Mouse (Mus musculus) ES-E14 (cell line): ENCODE data around the gene Tlr6. TPM values are rescaled to one million over a fixed set of nuclear protein-coding genes. Genes with fewer than 3 reads are reported as not detected.

Source experiments
- DNase-seq: peaks from one replicate; pipeline ENCODE4 v3.0.0-alpha.2; 2013; ENCODE audit warnings: low read depth, low spot score
- H3K27ac ChIP-seq: 2 replicates; pipeline ENCODE4 v1.5.1; 2012; ENCODE audit warnings: low read depth, mild to moderate bottlenecking, low read length, moderate library complexity, mixed read lengths; ENCODE audit not compliant: poor library complexity, insufficient read depth, severe bottlenecking
- H3K36me3 ChIP-seq: 2 replicates; pipeline ENCODE4 v1.6.1; 2012; ENCODE audit warnings: mild to moderate bottlenecking, low read length, moderate library complexity, mixed read lengths; ENCODE audit not compliant: control insufficient read depth, poor library complexity, insufficient read depth, severe bottlenecking
- H3K4me1 ChIP-seq, 2 experiments: fragments of 150-350 bp in 1 of 2; sonication (generic) in 1 of 2; 2 replicates each; pipeline ENCODE4 v1.6.1; 2012; ENCODE audit warnings: low read length in 2 of 2, mild to moderate bottlenecking in 1 of 2, mixed read lengths in 1 of 2; ENCODE audit not compliant: control insufficient read depth in 2 of 2, insufficient read depth in 2 of 2, poor library complexity in 1 of 2
- H3K4me3 ChIP-seq, 2 experiments: fragments of 150-350 bp in 1 of 2; sonication (generic) in 1 of 2; 2 replicates each; pipeline ENCODE4 v1.5.1; 2012; ENCODE audit warnings: low read length in 2 of 2, low read depth in 1 of 2, mild to moderate bottlenecking in 1 of 2, mixed read lengths in 1 of 2; ENCODE audit not compliant: insufficient read depth in 1 of 2, poor library complexity in 1 of 2, severe bottlenecking in 1 of 2
- H3K9ac ChIP-seq: 2 replicates; pipeline ENCODE4 v1.6.1; 2012; ENCODE audit warnings: low read depth, mild to moderate bottlenecking, low read length, mixed read lengths; ENCODE audit not compliant: poor library complexity, insufficient read depth, severe bottlenecking
- H3K9me3 ChIP-seq: fragments of 150-350 bp; sonication (generic); 2 replicates; pipeline ENCODE4 v1.6.1; 2012; ENCODE audit warnings: low read depth, mild to moderate bottlenecking, low read length; ENCODE audit not compliant: control insufficient read depth, insufficient read depth
- CHD2 ChIP-seq: IDR thresholded peaks from 2 replicates; pipeline ENCODE4 v1.6.1; 2014; ENCODE audit warnings: mild to moderate bottlenecking, low read depth, low read length, inconsistent platforms
- HCFC1 ChIP-seq: IDR thresholded peaks from 2 replicates; pipeline ENCODE4 v1.6.1; 2012; ENCODE audit warnings: low read length, inconsistent platforms, borderline replicate concordance; ENCODE audit not compliant: insufficient read depth
- MAFK ChIP-seq: IDR thresholded peaks from 2 replicates; pipeline ENCODE4 v1.6.1; 2014; ENCODE audit warnings: mild to moderate bottlenecking, low read depth, low read length, inconsistent platforms; ENCODE audit not compliant: insufficient read depth
- ZC3H11A ChIP-seq: IDR thresholded peaks from 2 replicates; pipeline ENCODE4 v1.6.1; 2012; ENCODE audit warnings: low read depth, mild to moderate bottlenecking, inconsistent platforms, low read length, borderline replicate concordance
- ZNF384 ChIP-seq: IDR thresholded peaks from 2 replicates; pipeline ENCODE4 v1.6.1; 2012; ENCODE audit warnings: low read depth, low read length, inconsistent platforms
- in situ Hi-C, 2 experiments: fragments of 600-800 bp; cut with MboI; formaldehyde crosslinking; loops; one replicate each; pipeline ENCODE4 v1.15.1; 2025; ENCODE audit warnings: low sequenced_read_pairs in 2 of 2, inconsistent platforms in 1 of 2; ENCODE audit not compliant: unreplicated experiment in 2 of 2
- total RNA-seq: library from RNA; depleted of rRNA; stranded (reverse); fragments of 300-350 nt; gene quantifications from 2 replicates; pipeline ENCODE4 v1.2.3, GENCODE M21; 2012

The Tlr6 gene
- total RNA-seq, 1 experiment, result 0.13 TPM

DNA sequence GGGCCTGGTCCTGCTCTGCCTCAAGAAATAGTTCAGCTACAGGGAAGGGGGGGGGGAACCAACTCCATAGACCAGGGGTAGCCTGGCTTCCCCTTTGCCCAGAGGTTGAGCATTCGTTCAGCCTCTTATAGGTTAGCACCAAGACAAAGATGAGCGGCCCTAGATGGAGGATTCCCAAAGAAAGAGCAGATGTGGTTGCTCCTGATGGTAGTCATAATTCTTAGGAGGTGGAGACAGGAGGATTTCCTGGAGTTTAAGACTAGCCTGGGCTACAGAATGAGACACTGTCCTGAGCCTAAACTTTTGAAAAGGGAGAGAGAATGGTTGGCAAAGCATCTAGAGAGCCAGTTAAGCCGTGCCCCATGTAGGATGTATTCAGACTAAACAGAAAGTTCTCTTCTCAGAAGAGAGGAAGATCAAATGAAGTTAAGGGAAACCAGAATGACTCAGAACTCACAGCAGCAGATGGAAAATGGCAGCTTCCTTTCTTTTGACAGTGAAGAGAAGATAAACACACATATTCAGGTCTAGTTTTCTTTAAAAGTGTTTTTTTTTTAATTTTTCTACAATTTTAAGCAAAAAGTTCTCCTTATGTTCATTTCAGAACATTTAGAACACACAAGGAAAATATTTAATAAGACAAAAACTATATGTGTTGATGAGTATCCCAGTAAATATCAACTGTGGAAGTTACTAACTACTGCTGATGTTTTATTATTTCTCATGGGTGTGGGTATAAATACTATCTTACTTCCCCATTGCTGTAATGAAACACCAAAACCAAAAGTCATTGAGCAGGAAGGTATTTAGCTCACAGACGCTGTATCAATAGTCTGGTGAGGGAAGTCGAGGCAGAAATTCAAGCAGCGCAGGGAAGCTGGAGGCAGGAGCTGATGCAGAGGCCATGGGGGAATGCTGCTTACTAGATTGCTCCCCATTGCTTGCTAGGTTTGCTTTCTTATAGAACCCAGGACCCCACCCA, 41.0 kb downstream of the Tlr6 start:
- Histone ChIP-seq H3K27ac (no peak overlapping the region), H3K9me3 (no peaks in the 10 kb centered on the region), H3K9ac (no peak overlapping the region), H3K4me3 (no peak overlapping the region), H3K4me1 (peaks cover 0 to 2% of the 10 kb centered on the region in 2 experiments; a peak in 1 of 4 replicates), H3K36me3 (no peaks in the 10 kb centered on the region)
- TF ChIP-seq MAFK (no peak), ZC3H11A (no peak), CHD2 (no peak), ZNF384 (no peak), HCFC1 (no peak)
- DNase-seq, result no peak
- in situ Hi-C loops, result no loop called here

DNA sequence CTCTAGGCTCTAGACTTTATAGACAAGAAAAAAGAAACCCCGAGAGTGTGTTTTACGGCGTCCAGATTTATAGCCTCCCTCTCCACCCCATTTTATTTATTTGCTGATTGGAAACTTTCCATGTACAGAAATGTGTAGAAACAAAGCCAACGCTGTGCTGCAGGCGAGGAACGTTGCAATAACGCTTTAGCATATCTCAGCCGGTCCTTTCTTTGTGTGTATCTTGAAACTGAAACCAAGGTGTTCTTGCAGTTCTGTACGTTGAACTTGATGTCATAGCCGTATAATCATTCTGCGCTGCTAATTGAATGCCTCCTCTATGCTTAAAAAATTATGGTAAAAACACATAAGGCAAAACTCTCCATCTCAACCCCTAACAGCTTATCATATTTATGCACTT, 42.2 kb downstream of the Tlr6 start:
- peaks cover 0 to under 1% of the 10 kb centered on the region in 2 experiments; a peak in 1 of 4 replicates for H3K4me1 ChIP-seq
- H3K9ac ChIP-seq, result no peak overlapping the region
- 0 out of 2 replicates have a peak, but pooled peaks cover under 1% of the 10 kb centered on the region for H3K9me3 ChIP-seq
- no peaks in the 10 kb centered on the region for H3K36me3 ChIP-seq
- H3K27ac ChIP-seq, result no peak overlapping the region
- in situ Hi-C loops, result no loop called here
- no peak for TF ChIP-seq ZC3H11A
- no peak for TF ChIP-seq ZNF384
- TF ChIP-seq CHD2, result no peak
- TF ChIP-seq MAFK, result no peak
- TF ChIP-seq HCFC1, result no peak
- no peak for DNase-seq
- H3K4me3 ChIP-seq, result no peak overlapping the region

DNA sequence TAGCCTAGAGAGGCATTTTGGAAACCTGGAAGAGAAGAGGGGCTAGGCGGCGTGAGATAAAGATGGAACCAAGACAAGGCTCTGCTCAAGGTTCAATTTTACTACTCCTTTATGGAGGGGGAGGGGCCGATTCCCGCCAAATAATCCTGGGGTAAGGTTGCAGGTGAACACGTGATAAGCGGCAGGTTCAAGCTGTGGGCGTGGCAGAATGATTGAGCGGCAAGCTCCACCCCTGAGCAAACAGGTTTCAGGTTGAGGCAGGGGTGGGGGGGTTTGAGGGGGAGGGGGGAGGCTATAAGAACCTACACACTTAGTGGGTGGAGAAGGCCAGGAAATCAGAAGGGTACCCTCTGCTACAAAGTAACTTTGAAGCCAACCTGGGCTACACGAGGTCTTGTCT, 42.7 kb downstream of the Tlr6 start:
- DNase-seq, result no peak

DNA sequence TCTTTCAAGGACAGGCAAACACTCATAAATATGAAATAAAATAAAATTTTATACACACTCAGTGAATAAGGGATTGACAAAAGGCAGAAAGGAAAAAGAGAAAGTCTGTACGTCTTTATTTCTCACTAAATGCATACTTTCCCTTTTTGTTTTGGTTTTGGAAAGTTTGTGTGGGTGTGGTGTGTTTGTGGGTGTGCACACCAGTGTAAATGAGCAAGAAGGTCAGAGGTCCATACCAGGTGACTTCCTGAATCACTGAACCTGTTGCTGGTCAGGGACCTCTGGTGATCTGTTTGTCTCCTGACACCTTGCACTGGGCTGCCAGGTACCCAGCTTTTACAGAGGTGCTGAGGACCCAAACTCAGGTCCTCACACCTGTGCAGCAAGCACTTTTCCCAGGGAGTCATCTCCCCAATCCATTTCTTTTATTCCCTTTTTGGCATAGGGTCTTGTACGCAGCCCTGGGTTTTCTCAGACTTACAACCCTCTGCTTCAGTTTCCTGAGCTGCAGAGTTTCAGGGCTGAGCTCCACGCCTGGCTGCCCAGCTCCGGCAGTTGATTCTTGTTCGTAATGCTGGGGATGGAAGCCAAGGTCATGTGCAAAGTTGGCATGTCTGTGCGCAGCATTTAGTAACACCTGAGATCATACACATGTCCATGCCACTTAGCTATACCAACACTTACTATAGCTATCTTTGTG, 51.2 kb downstream of the Tlr6 start:
- Histone ChIP-seq H3K9ac (no peak overlapping the region), H3K9me3 (peaks cover 10% of the 10 kb centered on the region; the same call in 1 of the 2 replicates), H3K4me1 (no peaks in the 10 kb centered on the region), H3K4me3 (no peak overlapping the region), H3K36me3 (no peaks in the 10 kb centered on the region), H3K27ac (no peak overlapping the region)
- in situ Hi-C loops, result no loop called here
- TF ChIP-seq CHD2, result no peak
- TF ChIP-seq ZNF384, result no peak
- TF ChIP-seq MAFK, result no peak
- no peak for TF ChIP-seq ZC3H11A
- TF ChIP-seq HCFC1, result no peak
- no peak for DNase-seq

More for the DNA sequence above, 42.7 kb downstream of the Tlr6 start:
- Histone ChIP-seq H3K4me3 (no peak overlapping the region), H3K36me3 (no peaks in the 10 kb centered on the region), H3K9me3 (0 out of 2 replicates have a peak, but pooled peaks cover 1% of the 10 kb centered on the region), H3K27ac (no peak overlapping the region), H3K9ac (no peak overlapping the region), H3K4me1 (no peaks in the 10 kb centered on the region)
- in situ Hi-C loops, result no loop called here
- TF ChIP-seq ZNF384, result no peak
- TF ChIP-seq HCFC1, result no peak
- TF ChIP-seq ZC3H11A, result no peak
- no peak for TF ChIP-seq MAFK
- TF ChIP-seq CHD2, result no peak
